Mouse (Mus musculus): Measurements from ENCODE around the gene Uqcc3. TPM values are rescaled to one million over a fixed set of nuclear protein-coding genes. Genes with fewer than 3 reads are reported as not detected.
"Not testable (repeated sequence)": the region's sequence is repeated elsewhere in the genome, so short reads cannot be mapped to it uniquely, and the experiment has no call there.

The Uqcc3 gene
- total and polyA plus RNA-seq, 2 experiments from 2014 or later: 21.1 to 64.9 TPM

DNA sequence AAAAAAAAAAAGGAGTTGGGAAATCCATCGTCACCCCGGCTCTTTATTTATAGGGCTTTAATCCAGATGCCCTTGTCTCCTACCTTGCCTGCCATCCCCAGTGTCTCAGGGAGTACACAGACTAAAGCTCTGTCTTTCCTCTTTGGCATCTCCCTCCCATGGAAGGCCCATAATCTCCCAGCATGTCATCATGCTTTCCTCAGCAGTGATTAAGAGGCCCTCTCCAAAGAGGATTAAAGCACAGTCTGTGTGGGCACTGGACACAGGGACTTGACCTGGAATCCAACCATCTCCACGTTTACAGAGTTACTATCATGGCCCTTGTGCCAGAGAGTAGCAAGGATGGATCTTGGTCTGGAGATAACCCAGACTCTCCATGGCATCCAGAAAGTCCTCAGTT is 2.9 kb upstream of the Uqcc3 start, which contains the start of the genes Lbhd1 and Gm49403:
Gene Lbhd1, plus strand, starts transcription at position 117 of the 400 bp plus-strand sequence.
Gene Gm49403, plus strand, starts transcription at position 315 of the 400 bp plus-strand sequence.
- Histone ChIP-seq H3K9ac (replicated peaks; ENCODE audit: low read length) (no peak within 1 kb of the TSS), H3K36me3 (ENCODE audit: insufficient read depth, low read length) (no peaks in the 10 kb centered on the region), H3K4me1 (ENCODE audit: insufficient read depth, low read length) (peaks cover 11% of the 10 kb centered on the region), H3K27me3 (ENCODE audit: insufficient read depth, low read length) (no peaks in the 10 kb centered on the region), H3K4me2 (ENCODE audit: low read depth, low read length) (no peak within 1 kb of the TSS), H3K4me3 (ENCODE audit: low read length) (no peak within 1 kb of the TSS), H3K9me3 (ENCODE audit: low read length) (no peaks in the 10 kb centered on the region), H3K27ac (no peak within 1 kb of the TSS)
- DNase-seq (ENCODE audit: low spot score): no peak
- TF ChIP-seq CTCF (IDR thresholded peaks at IDR 0.05; ENCODE audit: low read depth): no peak
- WGBS: 73% methylated on average over 3 of the region's 3 CpGs
- ATAC-seq: no peak

DNA sequence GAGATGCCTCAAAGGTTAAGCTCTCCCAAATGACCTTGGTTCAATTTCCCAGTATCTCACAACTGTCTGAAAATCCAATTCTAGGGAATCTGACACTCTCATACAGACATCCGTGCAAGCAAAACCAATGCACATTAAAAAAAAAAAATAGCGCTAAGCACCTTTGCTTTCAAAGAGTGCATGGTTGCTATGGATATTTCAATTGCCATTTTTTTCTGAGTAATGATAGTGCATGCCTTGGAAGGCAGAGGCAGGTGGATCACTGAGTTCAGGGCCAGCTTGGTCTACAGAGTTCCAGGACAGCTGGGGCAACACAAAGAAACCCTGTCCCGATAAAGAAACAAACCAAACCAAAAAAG is 290 bp upstream of the Uqcc3 start:
- H3K4me1 ChIP-seq (ENCODE audit: insufficient read depth, low read length): peaks cover 6% of the 10 kb centered on the region; the same call in 1 of the 2 replicates
- no peaks in the 10 kb centered on the region for H3K36me3 ChIP-seq (ENCODE audit: insufficient read depth, low read length)
- no peaks in the 10 kb centered on the region for H3K27me3 ChIP-seq (ENCODE audit: insufficient read depth, low read length)
- peak overlapping the region; percentile 87 for H3K4me2 ChIP-seq (ENCODE audit: low read depth, low read length)
- H3K27ac ChIP-seq: no peak overlapping the region
- DNase-seq (ENCODE audit: low spot score): no peak
- H3K4me3 ChIP-seq (ENCODE audit: low read length): peak overlapping the region; percentile 72
- peak overlapping the region; percentile 77 for H3K9ac ChIP-seq (replicated peaks; ENCODE audit: low read length)
- no peak for TF ChIP-seq CTCF (IDR thresholded peaks at IDR 0.05; ENCODE audit: low read depth)
- no peaks in the 10 kb centered on the region for H3K9me3 ChIP-seq (ENCODE audit: low read length)
- no peak for ATAC-seq
- WGBS: 13% methylated on average over 3 of the region's 3 CpGs

DNA sequence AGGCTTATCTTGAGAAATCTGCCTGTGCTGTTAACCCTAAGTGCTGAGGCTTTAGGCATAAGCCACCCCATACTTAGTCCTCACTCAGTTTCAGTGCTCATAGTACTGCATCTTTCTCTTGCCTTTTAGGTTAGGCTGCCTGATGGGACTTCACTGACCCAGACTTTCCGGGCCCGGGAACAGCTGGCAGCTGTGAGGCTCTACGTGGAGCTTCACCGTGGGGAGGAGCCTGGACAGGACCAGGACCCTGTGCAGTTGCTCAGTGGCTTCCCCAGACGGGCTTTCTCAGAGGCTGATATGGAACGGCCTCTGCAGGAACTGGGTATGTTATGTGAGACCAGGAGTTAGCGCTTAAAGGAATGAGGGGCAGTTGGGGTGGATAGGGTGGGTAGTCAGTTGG is 5.7 kb downstream of the Uqcc3 start:
- Histone ChIP-seq H3K4me2 (ENCODE audit: low read depth, low read length) (no peak overlapping the region), H3K27me3 (ENCODE audit: insufficient read depth, low read length) (no peaks in the 10 kb centered on the region), H3K9ac (replicated peaks; ENCODE audit: low read length) (no peak overlapping the region), H3K9me3 (ENCODE audit: low read length) (no peaks in the 10 kb centered on the region), H3K36me3 (ENCODE audit: insufficient read depth, low read length) (peaks cover 21% of the 10 kb centered on the region; the same call in 1 of the 2 replicates), H3K4me1 (ENCODE audit: insufficient read depth, low read length) (peaks cover 10% of the 10 kb centered on the region; the same call in 1 of the 2 replicates), H3K4me3 (ENCODE audit: low read length) (no peak overlapping the region), H3K27ac (no peak overlapping the region)
- no peak for DNase-seq (ENCODE audit: low spot score)
- ATAC-seq: no peak
- WGBS: 92% methylated on average over 7 of the region's 7 CpGs
- no peak for TF ChIP-seq CTCF (IDR thresholded peaks at IDR 0.05; ENCODE audit: low read depth)

DNA sequence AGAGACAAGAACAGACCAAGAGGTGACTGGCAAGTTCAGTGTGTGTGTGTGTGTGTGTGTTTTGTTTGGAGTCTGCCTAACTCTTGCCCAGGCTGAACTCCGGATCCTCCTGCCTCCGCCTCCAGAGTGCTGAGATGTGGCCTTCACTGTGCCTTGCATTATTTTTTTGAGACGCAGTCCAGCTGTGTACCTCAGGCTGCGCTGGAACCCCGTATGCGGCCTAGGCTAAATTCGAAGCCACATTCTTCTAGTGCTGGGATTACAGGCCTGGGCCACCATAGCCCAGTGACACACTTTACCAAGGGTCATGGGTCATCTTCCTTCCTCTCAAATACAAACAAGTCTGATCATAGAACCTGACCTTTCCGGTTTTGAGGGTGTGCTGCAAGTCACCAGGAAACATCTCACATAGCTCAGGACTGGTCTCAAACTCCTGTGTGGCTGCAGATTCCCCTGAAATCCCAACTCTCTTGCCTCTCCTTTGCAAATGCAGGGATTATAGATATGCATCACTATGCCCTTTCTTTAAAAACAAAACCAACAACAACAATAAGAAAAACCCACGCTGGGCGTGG is 8.4 kb downstream of the Uqcc3 start:
- DNase-seq (ENCODE audit: low spot score) (no peak), ATAC-seq (no peak)
- no peak for TF ChIP-seq CTCF (IDR thresholded peaks at IDR 0.05; ENCODE audit: low read depth)
- Histone ChIP-seq H3K9ac (replicated peaks; ENCODE audit: low read length) (peak overlapping the region; percentile 95; the same call in 1 of the 2 replicates), H3K4me1 (ENCODE audit: insufficient read depth, low read length) (peaks cover 5% of the 10 kb centered on the region; the same call in 1 of the 2 replicates), H3K27me3 (ENCODE audit: insufficient read depth, low read length) (no peaks in the 10 kb centered on the region), H3K4me2 (ENCODE audit: low read depth, low read length) (peak overlapping the region; percentile 91), H3K9me3 (ENCODE audit: low read length) (no peaks in the 10 kb centered on the region), H3K27ac (peak overlapping the region; percentile 86; the same call in 1 of the 2 replicates), H3K4me3 (ENCODE audit: low read length) (peak overlapping the region; percentile 98), H3K36me3 (ENCODE audit: insufficient read depth, low read length) (peaks cover 21% of the 10 kb centered on the region; the same call in 1 of the 2 replicates)
- 79% methylated on average over 10 of the region's 10 CpGs for WGBS

DNA sequence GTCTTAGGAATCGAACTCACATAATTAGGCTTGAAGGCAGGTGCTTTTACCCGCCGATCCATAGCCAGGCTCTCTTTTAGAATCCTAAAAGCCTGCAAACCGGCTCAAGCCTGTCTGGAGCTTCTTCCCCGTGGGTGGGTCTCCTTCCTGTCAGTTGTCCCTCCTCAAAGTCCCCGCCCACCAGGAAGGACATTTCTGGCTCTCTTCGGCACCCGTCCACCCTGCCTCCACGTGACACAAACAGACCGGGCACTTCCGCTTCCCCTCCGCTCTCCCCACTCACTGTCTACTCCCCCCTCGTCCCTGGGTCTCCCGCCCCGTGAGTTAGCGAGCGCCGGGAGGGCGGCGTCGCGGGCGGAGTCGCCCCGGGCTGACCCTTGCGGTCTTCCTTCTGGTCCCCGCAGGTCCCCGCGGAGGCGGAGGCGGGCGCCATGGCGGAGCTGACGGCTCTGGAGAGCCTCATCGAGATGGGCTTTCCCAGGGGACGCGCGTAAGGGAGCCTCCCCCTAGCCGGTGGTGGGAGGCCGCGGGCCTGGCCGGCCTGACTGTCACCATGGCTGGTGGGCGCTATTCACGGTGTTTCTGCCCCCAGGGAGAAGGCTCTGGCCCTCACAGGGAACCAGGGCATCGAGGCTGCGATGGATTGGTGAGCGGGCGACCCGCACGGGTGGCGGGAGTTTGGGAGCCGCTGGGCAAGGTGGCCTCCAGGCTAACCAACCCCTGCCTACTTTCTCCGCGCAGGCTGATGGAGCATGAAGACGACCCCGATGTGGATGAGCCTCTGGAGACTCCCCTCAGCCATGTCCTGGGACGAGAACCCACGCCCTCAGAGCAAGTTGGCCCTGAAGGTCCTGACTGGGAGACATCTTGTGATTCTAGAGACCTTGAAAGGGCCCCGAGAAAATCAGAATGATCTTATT is 9.2 kb downstream of the Uqcc3 start, which contains the start of gene Ubxn1:
Gene Ubxn1, plus strand, starts transcription at position 230 of the 920 bp plus-strand sequence.
- Histone ChIP-seq H3K27ac (peak within 1 kb of the TSS; percentile 86), H3K27me3 (ENCODE audit: insufficient read depth, low read length) (no peaks in the 10 kb centered on the region), H3K9ac (replicated peaks; ENCODE audit: low read length) (peak within 1 kb of the TSS; percentile 95), H3K4me1 (ENCODE audit: insufficient read depth, low read length) (peaks cover 5% of the 10 kb centered on the region; the same call in 1 of the 2 replicates), H3K4me2 (ENCODE audit: low read depth, low read length) (peak within 1 kb of the TSS; percentile 91), H3K9me3 (ENCODE audit: low read length) (no peaks in the 10 kb centered on the region), H3K36me3 (ENCODE audit: insufficient read depth, low read length) (peaks cover 21% of the 10 kb centered on the region; the same call in 1 of the 2 replicates), H3K4me3 (ENCODE audit: low read length) (peak within 1 kb of the TSS; percentile 98)
- TF ChIP-seq CTCF (IDR thresholded peaks at IDR 0.05; ENCODE audit: low read depth): no peak
- ATAC-seq (peak; percentile 99), DNase-seq (ENCODE audit: low spot score) (peak; percentile 97)
- 1% methylated on average over 58 of the region's 59 CpGs for WGBS

DNA sequence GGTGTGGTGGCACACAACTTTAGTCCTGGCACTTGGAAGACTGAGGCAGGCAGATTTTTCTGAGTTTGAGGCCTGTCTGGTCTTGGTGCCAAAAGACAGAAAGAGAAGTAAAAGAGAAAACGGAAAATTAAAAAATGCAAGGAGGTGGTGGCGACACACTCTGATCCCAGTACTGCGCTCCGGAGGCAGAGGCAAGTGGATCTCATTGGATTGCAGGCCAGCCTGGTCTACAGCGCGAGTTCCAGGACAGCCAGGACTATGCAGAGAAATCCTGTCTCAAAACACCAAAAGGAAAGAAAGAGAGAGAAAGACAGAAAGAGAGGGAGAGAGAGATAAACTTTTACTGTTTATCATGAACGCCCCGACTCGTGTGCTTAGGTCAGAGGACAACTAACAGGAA is 9.9 kb downstream of the Uqcc3 start:
- Histone ChIP-seq H3K9ac (replicated peaks; ENCODE audit: low read length) (peak overlapping the region; percentile 95), H3K4me2 (ENCODE audit: low read depth, low read length) (peak overlapping the region; percentile 91), H3K36me3 (ENCODE audit: insufficient read depth, low read length) (peaks cover 21% of the 10 kb centered on the region; the same call in 1 of the 2 replicates), H3K4me1 (ENCODE audit: insufficient read depth, low read length) (peaks cover 5% of the 10 kb centered on the region; the same call in 1 of the 2 replicates), H3K4me3 (ENCODE audit: low read length) (peak overlapping the region; percentile 98), H3K27ac (peak overlapping the region; percentile 79), H3K9me3 (ENCODE audit: low read length) (no peaks in the 10 kb centered on the region), H3K27me3 (ENCODE audit: insufficient read depth, low read length) (no peaks in the 10 kb centered on the region)
- ATAC-seq (peak; percentile 28), DNase-seq (ENCODE audit: low spot score) (no peak)
- WGBS: 60% methylated on average over 9 of the region's 9 CpGs
- TF ChIP-seq CTCF (IDR thresholded peaks at IDR 0.05; ENCODE audit: low read depth): no peak

DNA sequence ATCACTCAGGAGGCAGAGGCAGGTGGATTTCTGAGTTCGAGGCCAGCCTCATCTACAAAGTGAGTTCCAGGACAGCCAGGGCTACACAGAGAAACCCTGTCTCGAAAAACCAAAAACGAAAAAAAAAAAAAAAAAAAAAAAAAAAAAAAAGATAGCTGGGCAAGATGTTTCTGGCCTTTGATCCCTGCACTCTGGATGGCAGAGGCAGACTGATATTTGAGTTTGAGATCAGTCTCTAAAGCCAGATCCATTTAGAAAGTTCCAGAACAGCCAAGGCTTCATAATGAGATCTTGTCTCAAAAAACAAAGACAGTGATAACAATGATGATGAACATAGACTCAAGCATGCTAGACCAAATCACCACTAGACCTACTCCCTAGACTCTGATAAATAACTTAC is 10.3 kb downstream of the Uqcc3 start:
- not testable (repeated sequence) for H3K4me3 ChIP-seq (ENCODE audit: low read length)
- WGBS: 79% methylated on average over 3 of the region's 3 CpGs

More for the DNA sequence above, 10.3 kb downstream of the Uqcc3 start:
- not testable (repeated sequence) for ATAC-seq; H3K9ac ChIP-seq (replicated peaks; ENCODE audit: low read length); DNase-seq (ENCODE audit: low spot score); H3K9me3 ChIP-seq (ENCODE audit: low read length); H3K27me3 ChIP-seq (ENCODE audit: insufficient read depth, low read length); H3K4me1 ChIP-seq (ENCODE audit: insufficient read depth, low read length); H3K27ac ChIP-seq
- Histone ChIP-seq H3K4me2 (ENCODE audit: low read depth, low read length) (peak overlapping the region; percentile 91; the same call in 1 of the 2 replicates), H3K36me3 (ENCODE audit: insufficient read depth, low read length) (peaks cover 17% of the 10 kb centered on the region; the same call in 1 of the 2 replicates)

All from hindbrain, postnatal 0 days (tissue).